Mouse (Mus musculus): ENCODE results near the gene Rab8a. TPM values are rescaled to one million over a fixed set of nuclear protein-coding genes. Genes with fewer than 3 reads are reported as not detected.
A peak's percentile ranks its signal among the peaks of the same experiment; 100 is the strongest.
"Not testable (repeated sequence)": the region's sequence is repeated elsewhere in the genome, so short reads cannot be mapped to it uniquely, and the experiment has no call there.

Gene Rab8a
- polyA plus RNA-seq (2012; ENCODE audit: insufficient read depth, low replicate concordance) = 48.8 and 66.5 TPM in 2 replicates

DNA sequence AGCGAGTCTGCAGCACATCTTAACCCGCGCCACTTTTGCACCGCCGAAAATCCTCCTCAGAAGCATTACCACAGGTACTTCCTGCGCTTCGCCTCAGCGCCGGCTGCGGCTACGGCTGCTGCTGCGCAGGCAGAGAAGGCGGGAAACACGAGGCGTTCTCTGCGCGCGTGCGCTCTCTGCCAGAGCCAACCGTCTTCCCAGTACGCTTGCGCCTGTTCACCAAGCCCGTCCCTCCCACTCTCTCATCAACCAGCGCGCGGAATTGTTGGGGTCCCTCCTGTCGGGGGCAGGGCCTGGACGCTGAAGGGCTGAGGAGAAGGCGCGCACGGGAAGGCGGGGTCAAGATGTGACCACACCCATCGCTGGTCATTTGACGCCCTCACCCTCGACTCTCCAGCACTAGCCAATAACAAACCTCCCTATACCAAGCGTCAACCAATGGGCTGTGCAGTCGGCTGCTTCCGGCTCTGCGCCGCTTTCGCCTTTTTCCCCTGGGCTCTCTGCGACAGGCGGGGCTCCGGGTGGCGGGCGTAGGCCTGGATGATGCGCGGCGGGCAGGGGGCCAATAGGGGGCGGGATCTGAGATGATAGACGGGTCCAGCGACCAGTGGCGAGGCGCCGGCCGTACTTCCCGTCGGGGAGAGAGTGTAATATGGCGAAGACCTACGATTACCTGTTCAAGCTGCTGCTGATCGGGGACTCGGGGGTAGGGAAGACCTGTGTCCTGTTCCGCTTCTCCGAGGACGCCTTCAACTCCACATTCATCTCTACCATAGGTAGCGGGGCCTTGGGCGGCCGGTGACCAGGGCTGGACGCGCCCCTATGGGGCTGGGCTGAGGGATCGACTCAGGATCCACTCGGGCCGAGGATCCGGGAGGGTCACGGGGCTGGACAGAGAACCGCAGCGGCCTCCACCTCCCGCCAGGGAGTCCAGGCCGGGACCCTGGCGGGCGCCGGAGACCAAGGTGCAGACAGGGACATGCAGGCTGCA lies at the start of gene Rab8a:
TSS of gene Rab8a (plus strand) at position 494 of the 991 bp plus-strand sequence.
- H3K4me1 ChIP-seq = peaks cover 57% of the 10 kb centered on the region

DNA sequence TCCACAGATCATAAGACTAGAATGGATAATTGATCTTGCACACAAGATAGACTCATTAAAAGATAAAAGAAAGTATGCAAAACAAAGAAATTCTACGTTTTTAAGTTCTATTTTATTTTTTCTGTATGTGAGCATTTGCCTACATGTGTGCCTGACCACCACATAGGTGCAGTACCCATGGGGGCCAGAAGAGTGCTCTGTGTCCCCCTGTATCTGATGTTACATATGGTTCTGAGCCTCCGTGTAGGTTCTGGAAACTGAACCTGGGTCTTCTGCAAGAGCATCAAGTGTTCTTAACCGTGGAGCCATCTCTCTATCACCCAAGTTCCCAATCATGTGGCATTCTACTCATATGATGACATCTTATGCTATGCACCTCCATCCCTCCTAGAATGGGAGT lies 48.5 kb upstream of the Rab8a start:
- Histone ChIP-seq H3K4me3 (replicated peaks) (no peak overlapping the region), H3K9me3 (peaks cover 40% of the 10 kb centered on the region), H3K27me3 (replicated peaks) (peaks cover 3% of the 10 kb centered on the region), H3K4me1 (peaks cover 36% of the 10 kb centered on the region), H3K36me3 (replicated peaks; ENCODE audit: low read length) (no peaks in the 10 kb centered on the region)
- TF ChIP-seq GATA1 (IDR thresholded peaks at IDR 0.05; ENCODE audit: borderline replicate concordance, low read length) = no peak

More for the DNA sequence above, at the start of gene Rab8a:
- H3K36me3 ChIP-seq (replicated peaks; ENCODE audit: low read length) = peaks cover 46% of the 10 kb centered on the region
- peak within 1 kb of the TSS; percentile 99 for H3K4me3 ChIP-seq (replicated peaks)
- no peaks in the 10 kb centered on the region for H3K27me3 ChIP-seq (replicated peaks)
- H3K9me3 ChIP-seq = no peaks in the 10 kb centered on the region
- TF ChIP-seq GATA1 (IDR thresholded peaks at IDR 0.05; ENCODE audit: borderline replicate concordance, low read length) (no peak), FLI1 (IDR thresholded peaks at IDR 0.05; ENCODE audit: low read length) (no peak; the same call in 1 of the 2 replicates)

DNA sequence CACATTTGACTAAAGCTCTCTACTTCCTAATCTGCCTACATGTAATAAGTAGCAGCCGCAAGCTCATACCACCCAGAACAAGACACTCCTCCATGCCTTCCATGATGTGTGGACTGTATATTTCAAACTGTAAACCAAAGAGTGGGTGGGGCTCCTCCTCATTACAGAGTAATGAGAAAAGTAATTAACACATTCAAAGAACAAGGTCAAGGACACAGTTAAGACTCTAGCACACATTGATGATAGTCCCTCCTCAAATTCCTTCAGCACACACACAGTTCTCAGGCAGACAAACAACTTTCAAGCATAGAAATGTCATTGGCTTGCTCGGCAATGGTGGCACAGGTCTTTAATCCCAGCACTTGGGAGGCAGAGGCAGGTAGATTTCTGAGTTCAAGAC lies 45.8 kb upstream of the Rab8a start:
- H3K9me3 ChIP-seq = peaks cover 29% of the 10 kb centered on the region; the same call in 1 of the 2 replicates
- no peaks in the 10 kb centered on the region for H3K36me3 ChIP-seq (replicated peaks; ENCODE audit: low read length)
- H3K4me3 ChIP-seq (replicated peaks) = no peak overlapping the region
- no peaks in the 10 kb centered on the region for H3K27me3 ChIP-seq (replicated peaks)
- TF ChIP-seq FLI1 (IDR thresholded peaks at IDR 0.05; ENCODE audit: low read length) (no peak), GATA1 (IDR thresholded peaks at IDR 0.05; ENCODE audit: borderline replicate concordance, low read length) (no peak)
- peaks cover 20% of the 10 kb centered on the region for H3K4me1 ChIP-seq

DNA sequence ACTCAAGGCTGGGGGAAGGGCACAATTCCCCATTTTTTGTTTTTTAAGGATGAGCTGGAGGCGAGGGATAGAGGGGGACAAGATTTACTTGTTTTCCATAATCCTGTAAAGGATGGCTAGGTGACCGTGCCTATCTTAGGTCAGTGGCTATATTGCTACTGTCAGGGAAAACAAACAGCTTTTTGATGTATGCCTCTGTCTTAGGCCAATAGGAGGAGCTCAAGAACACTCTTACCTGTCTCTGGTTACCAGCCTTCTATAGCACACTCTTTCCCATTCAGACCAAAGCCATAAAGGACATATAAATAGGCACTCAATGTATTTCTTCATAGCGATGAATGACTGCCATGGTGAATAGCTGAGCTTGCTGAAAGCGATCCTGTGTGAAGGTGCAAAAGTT lies 42.4 kb upstream of the Rab8a start:
- TF ChIP-seq FLI1 (IDR thresholded peaks at IDR 0.05; ENCODE audit: low read length) (no peak), GATA1 (IDR thresholded peaks at IDR 0.05; ENCODE audit: borderline replicate concordance, low read length) (no peak)
- Histone ChIP-seq H3K36me3 (replicated peaks; ENCODE audit: low read length) (no peaks in the 10 kb centered on the region), H3K4me1 (peaks cover 16% of the 10 kb centered on the region), H3K27me3 (replicated peaks) (no peaks in the 10 kb centered on the region), H3K9me3 (peaks cover 24% of the 10 kb centered on the region; the same call in 1 of the 2 replicates), H3K4me3 (replicated peaks) (no peak overlapping the region)

DNA sequence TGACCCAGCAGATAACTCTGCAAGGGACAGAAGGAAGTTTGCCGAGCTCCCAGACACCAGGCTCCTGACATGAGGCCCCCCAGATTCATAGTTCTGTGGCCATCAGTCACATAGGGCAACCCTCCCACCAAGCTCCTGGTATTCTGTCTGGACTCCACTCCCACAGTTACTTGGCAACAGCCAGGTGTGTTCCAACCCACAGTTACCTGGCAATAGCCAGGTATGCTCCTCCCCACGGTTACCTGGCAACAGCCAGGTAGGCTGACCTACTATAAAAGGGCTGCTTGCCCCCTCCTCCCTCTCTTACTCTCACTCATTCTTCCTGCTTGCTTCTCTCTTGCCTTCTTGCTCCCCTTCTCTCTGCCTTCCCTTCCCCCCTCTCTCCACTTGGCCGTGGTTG lies 39.5 kb upstream of the Rab8a start:
- peaks cover 17% of the 10 kb centered on the region for H3K9me3 ChIP-seq
- not testable (repeated sequence) for H3K4me3 ChIP-seq (replicated peaks); H3K36me3 ChIP-seq (replicated peaks; ENCODE audit: low read length); H3K4me1 ChIP-seq; H3K27me3 ChIP-seq (replicated peaks)

DNA sequence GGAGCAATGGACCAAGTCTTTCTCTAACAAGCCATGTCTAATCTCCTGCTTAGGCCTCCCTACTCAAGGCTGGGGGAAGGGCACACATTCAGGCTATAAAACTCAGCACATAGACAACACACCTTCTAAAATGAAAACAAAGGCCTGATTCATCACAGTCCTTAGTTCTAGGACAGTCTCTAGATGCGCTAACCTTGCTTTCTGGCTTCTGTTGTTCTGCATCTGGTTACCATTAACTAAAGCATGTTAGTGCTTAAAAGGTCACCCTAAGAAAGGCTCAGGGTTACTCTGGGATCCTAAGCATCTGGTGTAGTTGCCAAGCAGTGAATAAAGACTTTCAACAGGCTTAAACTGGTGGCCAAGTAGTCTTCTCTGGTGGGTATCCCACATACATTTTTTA lies 39.0 kb upstream of the Rab8a start:
- H3K4me3 ChIP-seq (replicated peaks) = no peak overlapping the region
- H3K36me3 ChIP-seq (replicated peaks; ENCODE audit: low read length) = no peaks in the 10 kb centered on the region
- H3K4me1 ChIP-seq = no peaks in the 10 kb centered on the region; the same call in 1 of the 2 replicates
- TF ChIP-seq FLI1 (IDR thresholded peaks at IDR 0.05; ENCODE audit: low read length) = no peak
- TF ChIP-seq GATA1 (IDR thresholded peaks at IDR 0.05; ENCODE audit: borderline replicate concordance, low read length) = no peak
- no peaks in the 10 kb centered on the region for H3K27me3 ChIP-seq (replicated peaks)
- H3K9me3 ChIP-seq = peaks cover 13% of the 10 kb centered on the region

DNA sequence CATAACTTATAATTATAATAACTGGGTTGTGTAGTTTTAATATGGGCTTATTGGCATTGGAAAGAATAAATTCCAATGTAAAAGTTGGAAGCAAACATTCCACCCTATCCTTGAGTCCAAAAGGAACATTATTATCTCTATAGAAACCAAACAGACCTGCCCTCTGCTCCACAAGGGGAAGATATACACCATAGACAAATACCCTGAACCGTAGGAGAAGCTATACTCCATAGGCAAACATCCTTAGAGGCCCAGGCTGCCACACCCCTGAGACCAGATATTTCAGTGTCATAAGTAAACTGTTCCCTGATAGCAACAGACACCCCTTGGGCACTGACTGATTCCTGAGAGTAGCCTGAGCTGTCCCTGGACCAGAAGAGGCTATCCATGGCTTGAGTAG lies 33.2 kb upstream of the Rab8a start:
- H3K36me3 ChIP-seq (replicated peaks; ENCODE audit: low read length) = peaks cover 14% of the 10 kb centered on the region
- no peak overlapping the region for H3K4me3 ChIP-seq (replicated peaks)
- peaks cover 15% of the 10 kb centered on the region for H3K9me3 ChIP-seq
- peaks cover 47% of the 10 kb centered on the region for H3K4me1 ChIP-seq
- H3K27me3 ChIP-seq (replicated peaks) = no peaks in the 10 kb centered on the region
- TF ChIP-seq GATA1 (IDR thresholded peaks at IDR 0.05; ENCODE audit: borderline replicate concordance, low read length) (no peak), FLI1 (IDR thresholded peaks at IDR 0.05; ENCODE audit: low read length) (no peak)

DNA sequence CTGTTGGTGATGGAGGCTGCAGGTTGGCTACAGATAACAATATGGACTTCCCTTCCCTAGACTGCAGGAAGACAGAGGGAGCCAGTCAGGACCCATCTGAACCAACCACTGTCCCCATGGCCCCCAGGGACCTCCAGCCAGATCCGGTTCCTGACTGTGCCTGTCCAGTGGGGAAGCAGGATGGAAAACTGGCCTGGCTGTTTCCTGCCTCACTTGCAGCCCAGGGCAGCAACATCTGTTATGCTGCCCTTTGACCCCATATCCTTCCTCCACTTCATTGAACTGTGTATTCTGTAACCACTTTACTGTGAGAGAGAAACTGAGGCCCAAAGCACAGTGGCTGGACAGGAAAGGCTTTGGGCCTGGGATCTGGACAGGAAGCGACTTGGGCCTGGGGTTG lies 29.7 kb upstream of the Rab8a start:
- H3K4me3 ChIP-seq (replicated peaks) = peak overlapping the region; percentile 9
- TF ChIP-seq GATA1 (IDR thresholded peaks at IDR 0.05; ENCODE audit: borderline replicate concordance, low read length) (no peak), FLI1 (IDR thresholded peaks at IDR 0.05; ENCODE audit: low read length) (no peak)
- no peaks in the 10 kb centered on the region for H3K27me3 ChIP-seq (replicated peaks)

DNA sequence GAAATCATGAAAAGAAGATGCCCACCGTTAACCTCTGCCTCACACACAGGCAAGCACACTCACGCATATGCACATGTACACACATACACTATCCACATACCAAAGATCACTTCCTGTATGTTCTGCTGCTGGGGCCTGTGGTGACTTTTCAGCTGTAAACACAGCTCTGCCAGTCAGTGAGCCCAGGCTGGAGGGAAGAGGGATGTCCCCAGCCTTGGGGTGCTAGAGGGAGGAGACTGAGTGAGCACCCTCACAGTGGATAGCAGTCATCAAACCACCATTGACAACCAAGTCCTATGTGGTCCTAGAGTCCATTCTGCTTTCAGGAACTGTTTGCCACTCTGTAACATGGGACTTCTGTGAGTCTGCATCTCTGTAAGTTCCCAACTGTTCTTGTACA lies 29.1 kb upstream of the Rab8a start:
- no peak for TF ChIP-seq GATA1 (IDR thresholded peaks at IDR 0.05; ENCODE audit: borderline replicate concordance, low read length)
- TF ChIP-seq FLI1 (IDR thresholded peaks at IDR 0.05; ENCODE audit: low read length) = no peak
- Histone ChIP-seq H3K27me3 (replicated peaks) (no peaks in the 10 kb centered on the region), H3K4me1 (peaks cover 76% of the 10 kb centered on the region), H3K36me3 (replicated peaks; ENCODE audit: low read length) (peaks cover 14% of the 10 kb centered on the region), H3K9me3 (peaks cover 4% of the 10 kb centered on the region; the same call in 1 of the 2 replicates), H3K4me3 (replicated peaks) (peak overlapping the region; percentile 76)

More for the DNA sequence above, 29.7 kb upstream of the Rab8a start:
- peaks cover 4% of the 10 kb centered on the region; the same call in 1 of the 2 replicates for H3K9me3 ChIP-seq
- peaks cover 72% of the 10 kb centered on the region for H3K4me1 ChIP-seq
- H3K36me3 ChIP-seq (replicated peaks; ENCODE audit: low read length) = peaks cover 14% of the 10 kb centered on the region

DNA sequence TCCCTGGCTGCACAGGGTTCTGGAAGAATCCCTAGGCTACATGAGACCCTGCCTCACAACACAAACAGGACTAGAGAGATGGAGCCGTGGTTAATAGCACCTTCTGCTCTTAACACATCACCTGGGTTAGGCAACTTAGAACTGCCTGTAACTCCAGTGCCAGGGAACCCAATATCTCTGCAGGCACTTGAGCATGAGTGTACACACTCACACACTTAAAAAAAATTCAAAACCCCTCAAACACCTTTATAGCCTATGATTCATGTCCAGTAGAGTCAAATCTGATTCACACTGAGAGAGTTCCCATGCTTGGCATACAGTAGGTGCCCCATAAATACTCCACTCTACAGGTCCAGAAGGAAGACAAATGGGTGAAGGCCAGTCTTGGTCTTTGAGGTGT lies 28.6 kb upstream of the Rab8a start:
- no peak for TF ChIP-seq FLI1 (IDR thresholded peaks at IDR 0.05; ENCODE audit: low read length)
- no peak for TF ChIP-seq GATA1 (IDR thresholded peaks at IDR 0.05; ENCODE audit: borderline replicate concordance, low read length)
- Histone ChIP-seq H3K36me3 (replicated peaks; ENCODE audit: low read length) (peaks cover 18% of the 10 kb centered on the region), H3K9me3 (peaks cover 4% of the 10 kb centered on the region; the same call in 1 of the 2 replicates), H3K4me1 (peaks cover 81% of the 10 kb centered on the region), H3K4me3 (replicated peaks) (peak overlapping the region; percentile 5), H3K27me3 (replicated peaks) (no peaks in the 10 kb centered on the region)

Measured in megakaryocyte, embryonic 14.5 days (primary cell).